Mouse (Mus musculus) MEL (cell line): ENCODE results near the gene Atp10a.

Experiments used
- BHLHE40 ChIP-seq: IDR thresholded peaks from 2 replicates; pipeline ENCODE4 v1.6.1; 2012; ENCODE audit warnings: low read depth, mild to moderate bottlenecking, inconsistent platforms, low read length, improper control_type of control experiment, borderline replicate concordance
- CTCF ChIP-seq, 3 experiments: IDR thresholded peaks in 2 of 3; conservative IDR thresholded peaks in 1 of 3; 2 replicates each; pipeline ENCODE4 v1.5.1; 2011 to 2012; ENCODE audit warnings: low read length in 3 of 3, low read depth in 2 of 3, mild to moderate bottlenecking in 2 of 3, improper control_type of control experiment in 1 of 3, inconsistent platforms in 1 of 3, mixed read lengths in 1 of 3, moderate library complexity in 1 of 3; ENCODE audit not compliant: control insufficient read depth in 1 of 3, insufficient read depth in 1 of 3, poor library complexity in 1 of 3, severe bottlenecking in 1 of 3
- E2F4 ChIP-seq: IDR thresholded peaks from 2 replicates; pipeline ENCODE4 v1.6.1; 2011; ENCODE audit warnings: low read depth, low read length, improper control_type of control experiment, borderline replicate concordance
- EP300 ChIP-seq, 2 experiments: IDR thresholded peaks; 2 replicates each; pipeline ENCODE4 v1.6.1; 2011; ENCODE audit warnings: improper control_type of control experiment in 2 of 2, low read length in 2 of 2, low read depth in 1 of 2, mild to moderate bottlenecking in 1 of 2
- ETS1 ChIP-seq: IDR thresholded peaks from 2 replicates; pipeline ENCODE4 v1.6.1; 2012; ENCODE audit warnings: low read depth, mild to moderate bottlenecking, inconsistent platforms, low read length, improper control_type of control experiment, moderate library complexity
- JUND ChIP-seq: IDR thresholded peaks from 2 replicates; pipeline ENCODE4 v1.6.1; 2011; ENCODE audit warnings: low read depth, mild to moderate bottlenecking, improper control_type of control experiment, low read length
- MAFK ChIP-seq: IDR thresholded peaks from 2 replicates; pipeline ENCODE4 v1.6.1; 2011; ENCODE audit warnings: low read depth, mild to moderate bottlenecking, low read length, improper control_type of control experiment, borderline replicate concordance
- MAZ ChIP-seq: IDR thresholded peaks from 2 replicates; pipeline ENCODE4 v1.6.1; 2012; ENCODE audit warnings: low read depth, mild to moderate bottlenecking, inconsistent platforms, low read length, improper control_type of control experiment
- ZC3H11A ChIP-seq: IDR thresholded peaks from 2 replicates; pipeline ENCODE4 v1.6.1; 2012; ENCODE audit warnings: low read depth, mild to moderate bottlenecking, inconsistent platforms, low read length, improper control_type of control experiment
- ZNF384 ChIP-seq: IDR thresholded peaks from 2 replicates; pipeline ENCODE4 v1.6.1; 2012; ENCODE audit warnings: low read depth, mild to moderate bottlenecking, inconsistent platforms, low read length, improper control_type of control experiment

GRCm38 (mm10) chr7:58698738-58699442 lies 42.9 kb downstream of the Atp10a start:
- TF ChIP-seq MAFK (no peak), CTCF (IDR thresholded peaks at IDR 0.05 in 2 of 3, conservative IDR thresholded peaks at IDR 0.05 in 1 of 3; ENCODE audit: control insufficient read depth in 1 of 3, insufficient read depth in 1 of 3, low read depth in 2 of 3, low read length in 3 of 3, poor library complexity in 1 of 3, severe bottlenecking in 1 of 3) (no peak), ZNF384 (no peak), EP300 (IDR thresholded peaks at IDR 0.05; ENCODE audit: low read depth in 1 of 2, low read length in 2 of 2) (no peak), ETS1 (no peak), E2F4 (no peak), ZC3H11A (no peak), BHLHE40 (no peak), JUND (no peak), MAZ (no peak)
